Mouse (Mus musculus): Measurements from ENCODE around the gene Chmp3. TPM values are rescaled to one million over a fixed set of nuclear protein-coding genes. Genes with fewer than 3 reads are reported as not detected.

The Chmp3 gene
- polyA plus RNA-seq, 1 experiment: not detected

GRCm38 (mm10) chr6:71624723-71625122 lies 81.1 kb downstream of the Chmp3 start:
- H3K27ac ChIP-seq (ENCODE audit: insufficient read depth, low read depth, low read length): no peak overlapping the region
- TF ChIP-seq POLR2A (IDR thresholded peaks at IDR 0.05; ENCODE audit: insufficient read depth, low read depth, low read length): no peak
- no peak for TF ChIP-seq CTCF (IDR thresholded peaks at IDR 0.05; ENCODE audit: insufficient read depth, low read depth, low read length)
- H3K4me1 ChIP-seq (ENCODE audit: control insufficient read depth, insufficient read depth, low read length): no peaks in the 10 kb centered on the region
- H3K4me3 ChIP-seq (ENCODE audit: insufficient read depth, low read depth, low read length): no peak overlapping the region

GRCm38 (mm10) chr6:71625984-71626383 lies 82.4 kb downstream of the Chmp3 start:
- H3K4me3 ChIP-seq (ENCODE audit: insufficient read depth, low read depth, low read length): no peak overlapping the region
- no peaks in the 10 kb centered on the region for H3K4me1 ChIP-seq (ENCODE audit: control insufficient read depth, insufficient read depth, low read length)
- 82% methylated on average over 2 of the region's 2 CpGs for WGBS
- TF ChIP-seq POLR2A (IDR thresholded peaks at IDR 0.05; ENCODE audit: insufficient read depth, low read depth, low read length): no peak
- no peak for TF ChIP-seq CTCF (IDR thresholded peaks at IDR 0.05; ENCODE audit: insufficient read depth, low read depth, low read length)
- H3K27ac ChIP-seq (ENCODE audit: insufficient read depth, low read depth, low read length): no peak overlapping the region

- no peak overlapping the region for H3K27ac ChIP-seq (ENCODE audit: insufficient read depth, low read depth, low read length)
- TF ChIP-seq CTCF (IDR thresholded peaks at IDR 0.05; ENCODE audit: insufficient read depth, low read depth, low read length) (no peak), POLR2A (IDR thresholded peaks at IDR 0.05; ENCODE audit: insufficient read depth, low read depth, low read length) (no peak)
- H3K4me1 ChIP-seq (ENCODE audit: control insufficient read depth, insufficient read depth, low read length): no peaks in the 10 kb centered on the region
- no peak overlapping the region for H3K4me3 ChIP-seq (ENCODE audit: insufficient read depth, low read depth, low read length)
These were observed 83.7 kb downstream of the Chmp3 start for GRCm38 (mm10) chr6:71627325-71627724.

GRCm38 (mm10) chr6:71631196-71631595 lies 87.6 kb downstream of the Chmp3 start:
- TF ChIP-seq POLR2A (IDR thresholded peaks at IDR 0.05; ENCODE audit: insufficient read depth, low read depth, low read length) (no peak), CTCF (IDR thresholded peaks at IDR 0.05; ENCODE audit: insufficient read depth, low read depth, low read length) (no peak)
- H3K27ac ChIP-seq (ENCODE audit: insufficient read depth, low read depth, low read length): no peak overlapping the region
- H3K4me1 ChIP-seq (ENCODE audit: control insufficient read depth, insufficient read depth, low read length): no peaks in the 10 kb centered on the region
- H3K4me3 ChIP-seq (ENCODE audit: insufficient read depth, low read depth, low read length): no peak overlapping the region
- WGBS: 17% methylated on average over 2 of the region's 2 CpGs

- H3K27ac ChIP-seq (ENCODE audit: insufficient read depth, low read depth, low read length): peak overlapping the region; percentile 81
- TF ChIP-seq POLR2A (IDR thresholded peaks at IDR 0.05; ENCODE audit: insufficient read depth, low read depth, low read length): no peak
- no peak for TF ChIP-seq CTCF (IDR thresholded peaks at IDR 0.05; ENCODE audit: insufficient read depth, low read depth, low read length)
- H3K4me1 ChIP-seq (ENCODE audit: control insufficient read depth, insufficient read depth, low read length): no peaks in the 10 kb centered on the region
- peak overlapping the region; percentile 78 for H3K4me3 ChIP-seq (ENCODE audit: insufficient read depth, low read depth, low read length)
- under 1% methylated on average over 41 of the region's 42 CpGs for WGBS
These were observed 88.3 kb downstream of the Chmp3 start for GRCm38 (mm10) chr6:71631706-71632461.

Other genes starting within 250 kb of the Chmp3 start
- not detected in 2 replicates for gene Smyd1, start 221.6 kb upstream of the Chmp3 start, polyA plus RNA-seq (2012; ENCODE audit: insufficient read depth, insufficient read length, low replicate concordance, missing spikeins)
- 314 TPM in 1 of 2 replicates, not detected in the other for gene Cd8b1, start 221.0 kb upstream of the Chmp3 start, polyA plus RNA-seq (2012; ENCODE audit: insufficient read depth, insufficient read length, low replicate concordance, missing spikeins)
- gene Cd8a, start 170.4 kb upstream of the Chmp3 start, polyA plus RNA-seq (2012; ENCODE audit: insufficient read depth, insufficient read length, low replicate concordance, missing spikeins): 245 and 342 TPM in 2 replicates
- 296 and 688 TPM in 2 replicates for gene Rmnd5a, start 103.2 kb upstream of the Chmp3 start, polyA plus RNA-seq (2012; ENCODE audit: insufficient read depth, insufficient read length, low replicate concordance, missing spikeins)
- gene Rnf103, start 49.9 kb upstream of the Chmp3 start, polyA plus RNA-seq (2012; ENCODE audit: insufficient read depth, insufficient read length, low replicate concordance, missing spikeins): not detected in 2 replicates
- gene Kdm3a, start 89.2 kb downstream of the Chmp3 start, polyA plus RNA-seq (2012; ENCODE audit: insufficient read depth, insufficient read length, low replicate concordance, missing spikeins): 130 TPM in 1 of 2 replicates, not detected in the other
- not detected in 2 replicates for gene Reep1, start 163.8 kb downstream of the Chmp3 start, polyA plus RNA-seq (2012; ENCODE audit: insufficient read depth, insufficient read length, low replicate concordance, missing spikeins)

All from olfactory bulb, adult 2 months (tissue).